Mouse (Mus musculus) midbrain, embryonic 16.5 days (tissue): Measurements from ENCODE around the gene Rasal1. TPM values are rescaled to one million over a fixed set of nuclear protein-coding genes. Genes with fewer than 3 reads are reported as not detected.

Source experiments
- ATAC-seq: fragments of 200-750 bp; cut with Nextera tagmentation; 2 replicates; pipeline ENCODE4 v1.8.0; 2017; ENCODE audit warnings: moderate TSS enrichment
- H3K27ac ChIP-seq: fragments of 300-500 bp; sonication (generic); 2 replicates; pipeline ENCODE4 v1.5.1; 2014; ENCODE audit warnings: mild to moderate bottlenecking, low read length, mixed read lengths
- H3K27me3 ChIP-seq: fragments of 300-500 bp; sonication (generic); 2 replicates; pipeline ENCODE4 v1.6.1; 2014; ENCODE audit warnings: low read depth, low read length, mixed read lengths; ENCODE audit not compliant: control insufficient read depth, insufficient read depth
- H3K36me3 ChIP-seq: fragments of 300-500 bp; sonication (generic); 2 replicates; pipeline ENCODE4 v1.6.1; 2014; ENCODE audit warnings: mild to moderate bottlenecking, low read length, moderate library complexity, mixed read lengths; ENCODE audit not compliant: control insufficient read depth, insufficient read depth
- H3K4me1 ChIP-seq: fragments of 300-500 bp; sonication (generic); 2 replicates; pipeline ENCODE4 v1.6.1; 2014; ENCODE audit warnings: mild to moderate bottlenecking, low read length, mixed read lengths; ENCODE audit not compliant: control insufficient read depth, insufficient read depth
- H3K4me2 ChIP-seq: fragments of 300-500 bp; sonication (generic); 2 replicates; pipeline ENCODE4 v1.6.1; 2014; ENCODE audit warnings: mild to moderate bottlenecking, low read length, mixed read lengths
- H3K4me3 ChIP-seq: fragments of 300-500 bp; sonication (generic); 2 replicates; pipeline ENCODE4 v1.5.1; 2014; ENCODE audit warnings: low read depth, mild to moderate bottlenecking, low read length, moderate library complexity, mixed read lengths
- H3K9ac ChIP-seq: fragments of 300-500 bp; sonication (generic); 2 replicates; pipeline ENCODE4 v1.6.1; 2014; ENCODE audit warnings: low read depth, low read length, mixed read lengths
- H3K9me3 ChIP-seq: fragments of 300-500 bp; sonication (generic); replicated peaks from 2 replicates; pipeline ENCODE4 v1.6.1; 2014; ENCODE audit warnings: mild to moderate bottlenecking, low read length, mixed read lengths; ENCODE audit not compliant: control insufficient read depth, poor library complexity, severe bottlenecking
- WGBS: fragments of 180-500 bp; shearing (Covaris S2); extraction: QIAGEN DNeasy Blood & Tissue Kit; methylation state at CpG from one replicate; pipeline ENCODE4 v1.1.7; 2014; 5-methylcytosine and 5-hydroxymethylcytosine counted together
- polyA plus RNA-seq: library from polyadenylated mRNA; unstranded; fragments of >200 nt; fragmentation: Nextera tagmentation; extraction: Ambion mirVana; gene quantifications from 2 replicates; pipeline ENCODE4 v1.2.1, GENCODE M21; 2015

The Rasal1 gene
- polyA plus RNA-seq, 1 experiment from 2014 or later: 4.9 TPM

- H3K9ac ChIP-seq: peak overlapping the region; percentile 54
- peak overlapping the region; percentile 84 for H3K27ac ChIP-seq
- H3K4me1 ChIP-seq: peaks cover 12% of the 10 kb centered on the region
- H3K4me2 ChIP-seq: peak overlapping the region; percentile 44
- H3K36me3 ChIP-seq: peaks cover 16% of the 10 kb centered on the region
- peak overlapping the region; percentile 15 for H3K4me3 ChIP-seq
- no peaks in the 10 kb centered on the region for H3K27me3 ChIP-seq
- WGBS: 1% methylated on average over 24 of the region's 24 CpGs
- peak; percentile 87 for ATAC-seq
- H3K9me3 ChIP-seq: no peaks in the 10 kb centered on the region
Measured at GRCm38 (mm10) chr5:120679676-120680555, 31.3 kb downstream of the Rasal1 start.

DNA sequence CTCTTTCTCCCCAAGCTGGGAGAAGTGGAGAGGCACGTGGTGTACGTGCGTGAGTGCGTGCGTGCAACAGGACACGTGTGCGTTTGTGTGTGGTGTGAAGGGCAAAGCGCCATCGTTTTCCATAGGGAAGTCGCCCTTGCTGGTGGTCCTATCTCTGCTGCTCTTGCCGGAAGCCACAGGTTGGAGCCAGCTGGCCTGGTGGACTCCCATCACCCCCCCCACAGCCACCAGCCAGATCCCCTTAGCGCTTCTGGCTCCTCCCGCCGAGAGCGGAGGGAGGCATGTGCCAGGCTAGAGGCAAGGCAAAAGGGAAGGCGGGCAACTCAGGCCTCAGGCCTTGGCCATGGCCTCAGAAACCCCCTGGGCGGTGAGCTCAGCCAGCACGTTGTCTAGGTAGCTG, 32.3 kb downstream of the Rasal1 start:
- Histone ChIP-seq H3K36me3 (peaks cover 25% of the 10 kb centered on the region), H3K9ac (no peak overlapping the region), H3K4me1 (peaks cover 12% of the 10 kb centered on the region), H3K9me3 (no peaks in the 10 kb centered on the region), H3K4me2 (no peak overlapping the region), H3K4me3 (no peak overlapping the region), H3K27ac (peak overlapping the region; percentile 84), H3K27me3 (no peaks in the 10 kb centered on the region)
- 79% methylated on average over 18 of the region's 18 CpGs for WGBS
- no peak for ATAC-seq

DNA sequence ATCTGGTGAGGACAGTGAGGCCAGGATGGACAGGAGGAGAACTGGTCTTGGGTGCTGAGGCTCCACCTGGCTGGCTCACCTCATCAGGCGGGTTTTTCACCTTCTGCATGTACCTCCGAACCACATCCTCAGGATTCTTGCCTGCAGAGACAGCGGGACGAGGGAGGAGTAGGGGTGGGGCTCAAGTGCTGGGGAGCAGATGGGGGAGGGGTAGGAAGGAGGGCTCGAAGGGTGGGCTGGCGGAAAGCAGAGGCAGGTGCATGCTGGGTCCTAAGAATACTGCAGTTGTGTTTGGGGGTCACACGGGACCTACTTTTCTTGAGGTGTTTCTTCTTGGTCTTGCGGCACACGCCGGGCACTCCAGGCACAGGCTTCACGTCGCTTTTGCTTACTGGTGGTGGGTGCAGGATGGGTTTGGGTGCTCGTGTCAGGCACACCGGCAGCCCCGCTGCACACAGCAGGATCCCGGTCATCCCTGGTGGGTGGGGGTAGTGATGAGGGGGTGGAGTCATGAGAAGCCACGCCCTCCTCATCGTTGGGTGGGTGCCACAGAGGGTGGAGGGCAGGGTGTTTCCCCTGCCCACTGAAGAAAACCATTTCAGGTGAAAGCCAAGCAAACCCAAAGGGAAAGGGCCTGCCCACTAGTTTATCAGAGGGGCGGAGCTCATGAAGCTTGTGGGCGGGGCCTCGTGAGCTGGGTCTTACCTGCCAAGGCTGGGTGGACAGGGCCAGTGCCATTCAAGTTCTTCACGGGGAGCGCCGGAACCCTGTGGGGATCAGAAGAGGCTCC, 34.6 kb downstream of the Rasal1 start:
- WGBS: 10% methylated on average over 24 of the region's 24 CpGs
- Histone ChIP-seq H3K27ac (no peak overlapping the region), H3K4me2 (no peak overlapping the region), H3K9ac (no peak overlapping the region), H3K4me1 (peaks cover 12% of the 10 kb centered on the region), H3K4me3 (no peak overlapping the region), H3K9me3 (no peaks in the 10 kb centered on the region), H3K27me3 (no peaks in the 10 kb centered on the region), H3K36me3 (peaks cover 34% of the 10 kb centered on the region)
- no peak for ATAC-seq

- Histone ChIP-seq H3K9me3 (no peaks in the 10 kb centered on the region), H3K27me3 (no peaks in the 10 kb centered on the region), H3K4me3 (no peak overlapping the region), H3K9ac (no peak overlapping the region), H3K4me1 (peaks cover 4% of the 10 kb centered on the region), H3K4me2 (no peak overlapping the region), H3K27ac (no peak overlapping the region), H3K36me3 (peaks cover 42% of the 10 kb centered on the region)
- no peak for ATAC-seq
- whole genome bisulfite sequencing: 84% methylated on average over 8 of the region's 8 CpGs
Measured at GRCm38 (mm10) chr5:120685678-120686077, 37.1 kb downstream of the Rasal1 start.

DNA sequence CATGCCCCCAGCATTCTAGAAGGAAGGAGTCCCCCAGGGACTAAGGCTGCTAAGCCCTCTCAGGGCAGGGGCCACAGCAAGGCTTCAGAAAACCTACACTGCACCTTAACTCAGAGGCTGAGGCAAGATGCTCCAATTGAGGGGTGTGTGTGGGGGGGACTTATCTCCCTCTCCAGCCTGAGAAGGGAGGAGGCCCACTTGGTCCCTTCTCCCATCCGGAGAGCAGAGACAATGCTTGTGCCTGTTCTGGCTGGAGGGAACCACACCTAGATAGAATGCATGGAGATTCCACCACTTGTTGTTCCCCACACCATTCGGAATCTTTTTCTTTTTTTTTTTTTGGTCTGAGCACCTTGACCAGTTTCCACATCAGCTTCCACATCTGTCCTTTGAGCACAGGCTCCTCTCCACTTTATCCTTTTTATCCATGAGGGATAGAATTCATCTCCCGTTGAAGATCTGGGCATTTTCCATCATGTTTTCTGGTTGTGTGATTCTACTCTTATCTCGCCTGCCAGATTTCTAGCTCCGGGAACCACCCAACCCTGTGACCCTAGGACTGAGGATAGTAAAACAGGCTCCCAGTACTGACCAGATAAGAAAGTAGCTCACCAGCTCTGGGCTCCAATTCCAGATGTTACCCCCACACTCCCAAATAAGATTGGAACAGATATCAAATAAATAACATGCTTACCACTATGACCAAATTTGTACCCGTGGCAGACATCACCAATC, 38.3 kb downstream of the Rasal1 start:
- Histone ChIP-seq H3K9ac (no peak overlapping the region), H3K9me3 (no peaks in the 10 kb centered on the region), H3K27me3 (no peaks in the 10 kb centered on the region), H3K36me3 (peaks cover 38% of the 10 kb centered on the region), H3K4me3 (no peak overlapping the region), H3K27ac (no peak overlapping the region), H3K4me2 (no peak overlapping the region), H3K4me1 (no peaks in the 10 kb centered on the region)
- ATAC-seq: no peak
- WGBS: 86% methylated on average over 6 of the region's 6 CpGs

- Histone ChIP-seq H3K9me3 (no peaks in the 10 kb centered on the region), H3K4me3 (no peak overlapping the region), H3K9ac (no peak overlapping the region), H3K27ac (no peak overlapping the region), H3K4me1 (no peaks in the 10 kb centered on the region), H3K27me3 (no peaks in the 10 kb centered on the region), H3K4me2 (no peak overlapping the region), H3K36me3 (peaks cover 38% of the 10 kb centered on the region)
- 90% methylated on average over 3 of the region's 3 CpGs for WGBS
- no peak for ATAC-seq
Measured at GRCm38 (mm10) chr5:120687484-120687851, 38.9 kb downstream of the Rasal1 start.

DNA sequence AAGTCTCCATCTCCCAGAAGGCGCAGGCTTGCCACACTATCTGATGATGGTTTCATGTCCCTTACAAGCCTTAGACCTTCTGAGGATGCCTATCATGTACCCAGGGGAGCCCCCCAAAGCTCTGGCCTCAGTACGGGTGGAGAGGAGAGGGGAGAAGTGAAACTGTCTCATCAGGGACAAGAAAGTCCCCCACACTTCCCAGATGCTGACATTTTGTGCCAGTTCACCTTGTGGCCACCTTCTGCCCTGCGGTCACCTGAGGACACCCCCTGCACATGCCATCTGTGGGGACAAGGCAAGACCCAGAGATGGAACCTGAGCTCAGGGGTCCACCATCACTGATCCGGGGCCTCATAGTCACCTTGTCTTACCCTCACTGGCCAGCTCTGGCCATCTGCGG, 39.3 kb downstream of the Rasal1 start:
- peaks cover 36% of the 10 kb centered on the region for H3K36me3 ChIP-seq
- no peaks in the 10 kb centered on the region for H3K9me3 ChIP-seq
- no peaks in the 10 kb centered on the region for H3K4me1 ChIP-seq
- H3K27me3 ChIP-seq: no peaks in the 10 kb centered on the region
- H3K4me2 ChIP-seq: no peak overlapping the region
- no peak overlapping the region for H3K4me3 ChIP-seq
- H3K27ac ChIP-seq: no peak overlapping the region
- ATAC-seq: no peak
- H3K9ac ChIP-seq: no peak overlapping the region
- WGBS: 93% methylated on average over 5 of the region's 5 CpGs

- H3K36me3 ChIP-seq: peaks cover 40% of the 10 kb centered on the region
- ATAC-seq: no peak
- 48% methylated on average over 3 of the region's 4 CpGs for WGBS
Measured at GRCm38 (mm10) chr5:120688434-120688833, 39.8 kb downstream of the Rasal1 start.

More at GRCm38 (mm10) chr5:120688434-120688833, 39.8 kb downstream of the Rasal1 start:
- Histone ChIP-seq H3K4me1 (no peaks in the 10 kb centered on the region), H3K4me3 (no peak overlapping the region), H3K27me3 (no peaks in the 10 kb centered on the region), H3K9ac (no peak overlapping the region), H3K9me3 (no peaks in the 10 kb centered on the region), H3K4me2 (no peak overlapping the region), H3K27ac (no peak overlapping the region)
